Mouse (Mus musculus): Measurements from ENCODE around the gene Slc35a1.
"Not testable (repeated sequence)": the region's sequence is repeated elsewhere in the genome, so short reads cannot be mapped to it uniquely, and the experiment has no call there.

Slc35a1 gene

DNA sequence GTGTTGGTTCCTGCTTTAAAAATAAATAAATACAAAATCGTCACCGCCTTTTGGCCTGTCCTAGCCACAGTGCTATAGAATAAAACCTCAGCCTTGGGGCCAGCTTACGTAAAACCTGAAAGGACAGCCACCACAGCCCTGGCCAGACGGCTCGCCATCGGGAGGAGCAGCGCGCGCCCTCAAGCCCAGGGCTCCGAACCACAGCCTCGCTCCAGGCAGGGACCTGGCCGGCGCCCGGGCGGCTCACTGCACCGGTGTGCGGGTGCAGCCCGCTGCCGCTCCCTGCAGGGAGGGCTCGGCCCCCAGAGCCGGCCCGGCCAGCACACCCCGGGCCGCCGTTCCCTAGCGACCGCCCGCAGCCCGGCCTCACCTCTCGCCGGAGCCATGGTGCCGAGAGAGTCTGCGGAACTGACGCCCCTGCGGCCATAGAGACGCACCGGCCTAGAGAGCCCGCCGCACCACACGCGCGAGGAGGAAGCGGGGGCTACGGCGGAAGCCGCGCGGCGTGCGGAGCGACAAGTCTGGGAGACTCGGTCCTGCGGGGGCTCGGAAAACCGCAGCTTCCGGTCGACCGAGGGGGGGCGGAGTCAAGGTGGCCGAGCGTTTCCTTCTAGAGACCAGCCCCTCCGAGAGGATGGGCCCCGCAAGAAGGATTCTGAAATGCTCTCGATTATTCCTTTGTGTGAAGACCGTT, at the start of gene Slc35a1:
Gene Slc35a1 (minus strand): TSS at position 565 of the 694 bp plus-strand sequence.
- peak; percentile 94 for DNase-seq (ENCODE audit: low read depth, low spot score)

DNA sequence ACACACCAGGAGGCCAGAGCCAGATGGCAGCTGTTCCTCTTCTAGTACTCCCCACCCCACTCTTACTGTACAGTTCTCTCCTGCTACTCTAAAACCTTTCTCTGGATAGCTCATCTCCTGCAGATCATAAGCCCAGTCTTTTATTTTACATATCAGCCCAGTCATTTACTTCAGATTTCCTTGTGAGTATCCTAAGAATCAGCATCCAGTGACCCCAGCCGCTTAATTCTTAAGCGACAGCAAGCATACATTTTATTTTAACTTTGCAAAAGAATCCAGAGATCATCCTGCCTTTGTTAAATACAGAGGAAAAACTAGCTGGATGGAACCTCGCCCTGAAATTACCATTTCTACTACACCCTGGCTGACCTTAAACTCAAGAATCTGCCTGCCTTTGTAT, 47.2 kb upstream of the Slc35a1 start:
- DNase-seq (ENCODE audit: low read depth, low spot score), result peak; percentile 81

DNA sequence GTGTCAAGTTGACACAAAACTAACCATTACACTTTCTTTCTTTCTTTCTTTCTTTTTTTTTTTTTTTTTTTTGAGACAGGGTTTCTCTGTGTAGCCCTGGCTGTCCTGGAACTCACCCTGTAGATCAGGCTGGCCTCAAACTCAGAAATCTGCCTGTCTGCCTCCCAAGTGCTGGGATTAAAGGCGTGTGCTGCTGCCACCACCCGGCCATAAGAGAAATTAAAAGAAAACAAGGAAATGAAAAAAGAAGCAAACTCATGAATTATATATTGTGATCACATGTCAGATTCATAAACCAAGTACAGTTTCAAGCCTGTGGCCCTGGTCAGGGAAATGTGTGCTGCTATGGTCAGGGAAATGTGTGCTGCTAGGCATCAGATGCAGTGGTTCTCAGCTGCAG, 46.2 kb upstream of the Slc35a1 start:
- not testable (repeated sequence) for DNase-seq (ENCODE audit: low read depth, low spot score)

DNA sequence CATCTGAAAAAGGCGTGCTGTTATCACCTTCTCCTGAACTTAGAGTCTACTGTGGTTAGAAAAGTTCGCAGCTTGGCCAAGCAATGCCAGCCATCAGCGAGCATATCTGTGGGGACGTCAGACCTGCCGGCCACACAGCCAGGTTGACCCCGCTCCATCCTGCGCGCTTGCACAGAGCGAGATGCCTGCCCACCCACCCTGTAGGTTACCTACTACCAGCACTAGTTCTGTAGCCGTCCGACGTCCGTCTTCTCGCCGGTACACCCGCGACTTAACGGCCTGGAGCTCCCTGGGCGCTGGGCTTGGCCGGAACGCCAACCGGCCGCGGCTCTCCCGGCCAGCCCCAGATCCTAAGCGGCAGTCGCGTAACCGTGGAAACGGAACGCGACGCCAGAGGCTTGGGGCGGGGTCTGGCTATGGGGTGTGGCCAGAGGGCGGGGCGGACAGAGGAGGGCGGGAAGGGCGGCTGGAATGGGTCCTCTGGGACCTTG, 42.7 kb upstream of the Slc35a1 start, which contains the start of gene Cfap206:
Gene Cfap206 (minus strand): TSS at position 356 of the 491 bp plus-strand sequence.
- peak; percentile 93 for DNase-seq (ENCODE audit: low read depth, low spot score)

DNA sequence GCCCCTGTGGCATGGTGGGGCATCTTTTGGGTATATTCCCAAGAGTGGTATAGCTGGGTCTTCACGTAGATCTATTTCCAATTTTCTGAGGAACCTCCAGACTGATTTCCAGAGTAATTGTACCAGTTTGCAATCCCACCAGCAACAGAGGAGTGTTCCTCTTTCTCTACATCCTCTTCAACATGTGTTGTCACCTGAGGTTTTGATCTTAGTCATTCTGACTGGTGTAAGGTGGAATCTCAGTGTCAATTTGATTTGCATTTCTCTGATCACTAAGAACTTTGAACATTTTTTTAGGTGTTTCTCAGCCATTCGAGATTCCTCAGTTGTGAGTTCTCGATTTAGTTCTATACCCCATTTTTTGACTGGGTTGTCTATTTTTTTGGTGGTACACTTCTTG, 38.5 kb upstream of the Slc35a1 start:
- DNase-seq (ENCODE audit: low read depth, low spot score), result not testable (repeated sequence)

DNA sequence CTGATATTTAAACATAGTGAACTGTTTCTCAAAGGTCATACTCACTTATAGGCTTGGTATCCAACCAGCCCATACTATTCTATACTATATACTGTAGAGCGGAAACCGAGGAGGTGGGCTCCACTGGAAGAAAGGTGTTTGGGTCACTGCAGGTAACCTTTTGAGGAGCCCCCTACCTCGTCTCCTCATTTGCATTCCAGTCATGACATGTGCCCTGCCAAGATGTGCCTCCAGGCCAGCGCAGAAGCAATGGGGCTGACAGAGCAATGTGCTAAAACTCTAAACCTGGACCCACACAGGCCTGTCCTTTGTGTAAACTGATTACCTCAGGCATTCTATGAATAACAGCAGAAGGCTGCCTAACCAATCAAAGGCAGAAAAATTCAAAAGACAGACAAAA, 37.1 kb upstream of the Slc35a1 start:
- no peak for DNase-seq (ENCODE audit: low read depth, low spot score)

DNA sequence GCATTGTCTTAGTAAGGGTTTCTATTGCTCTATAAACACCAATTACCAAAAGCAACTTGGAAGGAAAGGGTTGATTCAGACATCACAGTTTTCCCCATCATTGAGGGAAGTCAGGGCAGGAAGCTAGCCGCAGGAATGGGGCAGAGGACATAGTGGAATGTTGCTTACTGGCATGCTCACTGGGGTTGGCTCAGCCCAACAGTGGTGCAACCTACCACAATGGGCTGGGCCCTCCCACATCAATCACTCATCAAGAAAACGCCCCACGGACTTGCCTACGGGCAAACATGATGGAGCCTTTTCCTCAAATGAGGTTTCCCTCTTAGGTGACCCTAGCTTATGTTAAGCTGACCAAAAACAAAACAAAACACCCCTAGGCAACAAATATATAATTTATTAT, 35.9 kb upstream of the Slc35a1 start:
- peak; percentile 69 for DNase-seq (ENCODE audit: low read depth, low spot score)

DNA sequence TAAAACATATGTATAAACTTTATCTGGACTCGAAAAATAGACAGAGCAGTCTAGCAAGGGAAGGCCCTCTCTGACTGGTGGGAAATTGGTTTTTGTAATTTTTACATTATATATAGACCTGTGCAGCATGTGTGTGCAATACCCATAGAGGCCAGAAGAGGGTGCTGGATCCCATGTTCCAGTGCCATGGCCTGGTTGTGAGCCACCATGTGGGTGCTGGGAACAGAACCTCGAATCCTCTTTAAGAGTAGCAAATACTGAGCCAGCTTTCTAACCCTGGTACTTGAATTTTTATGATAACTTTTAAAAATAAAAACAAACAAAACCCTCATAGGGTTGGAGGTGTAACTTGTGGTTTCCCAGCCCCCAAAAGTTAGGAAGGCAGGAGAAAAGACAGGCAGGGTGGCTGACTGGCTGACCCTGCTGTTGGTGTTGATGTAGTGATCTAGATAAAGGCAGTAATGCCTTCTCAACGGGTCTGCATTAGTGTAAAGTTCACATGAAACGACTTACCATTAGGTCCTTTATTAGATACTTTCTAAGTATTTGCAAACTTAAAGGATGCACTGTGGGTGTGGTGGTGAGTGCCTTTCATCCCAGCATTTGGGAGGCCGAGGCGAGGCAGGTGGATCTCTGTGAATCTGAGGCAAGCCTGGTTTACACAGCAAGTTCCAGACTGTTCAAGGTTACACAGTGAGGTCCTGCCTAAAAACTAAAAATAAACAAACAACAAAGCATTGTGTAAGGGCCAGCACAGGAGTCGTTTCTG, 33.1 kb upstream of the Slc35a1 start:
- peak; percentile 85 for DNase-seq (ENCODE audit: low read depth, low spot score)

DNA sequence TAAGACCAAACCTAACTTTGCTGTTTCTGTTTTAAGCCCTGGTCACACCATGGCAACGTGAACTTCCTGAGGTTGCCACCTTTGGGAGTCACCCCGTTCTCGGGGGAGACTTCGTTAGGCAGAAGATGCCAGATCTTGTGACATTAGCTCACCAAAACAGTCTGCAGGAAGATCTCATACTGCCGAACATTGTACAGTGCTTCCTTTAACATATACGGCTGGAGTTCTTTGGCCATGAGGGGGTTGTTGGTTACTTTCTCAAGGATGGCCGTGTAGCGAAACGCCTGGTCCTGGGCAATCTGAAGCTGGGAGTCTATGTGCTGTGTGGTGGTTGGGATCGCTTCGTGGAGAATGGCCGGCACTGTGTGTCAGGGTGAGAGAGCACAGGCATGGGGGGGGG, 32.2 kb upstream of the Slc35a1 start:
- no peak for DNase-seq (ENCODE audit: low read depth, low spot score)

DNA sequence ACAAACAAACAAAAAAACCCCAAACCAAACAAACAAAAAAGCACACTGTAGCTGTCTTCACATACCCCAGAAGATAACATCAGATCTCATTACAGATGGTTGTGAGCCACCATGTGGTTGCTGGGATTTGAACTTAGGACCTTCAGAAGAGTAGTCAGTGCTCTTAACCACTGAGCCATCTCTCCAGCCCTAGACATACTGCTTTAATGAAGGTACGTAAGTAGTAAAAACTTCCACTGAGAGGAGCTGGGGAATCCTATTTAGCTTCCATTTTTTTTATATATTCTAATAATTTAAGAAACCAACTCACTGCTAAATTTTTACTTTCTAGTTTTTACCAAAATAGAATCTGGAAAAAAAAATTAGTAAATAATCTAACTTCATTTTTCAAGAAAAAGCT, 27.8 kb upstream of the Slc35a1 start:
- DNase-seq (ENCODE audit: low read depth, low spot score), result no peak

DNA sequence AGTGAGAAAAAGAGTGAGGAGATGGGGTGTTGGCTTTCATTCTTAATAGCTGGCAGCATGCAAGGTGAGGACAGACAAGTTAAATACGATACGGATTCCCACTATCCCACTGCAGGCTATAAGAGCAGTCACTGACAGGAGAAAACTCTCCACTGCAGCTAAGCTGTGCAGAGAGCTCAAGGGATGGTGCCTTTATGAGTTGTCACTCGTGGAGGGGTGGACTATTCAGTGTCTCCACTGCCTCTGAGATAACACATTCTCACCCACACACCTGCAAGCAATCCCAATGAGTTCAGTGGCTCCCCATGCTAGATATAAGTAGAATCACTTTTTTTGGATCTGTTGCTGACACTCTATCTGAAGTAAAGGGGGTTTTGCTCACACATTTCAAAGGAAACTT, 20.9 kb upstream of the Slc35a1 start:
- DNase-seq (ENCODE audit: low read depth, low spot score), result no peak

DNA sequence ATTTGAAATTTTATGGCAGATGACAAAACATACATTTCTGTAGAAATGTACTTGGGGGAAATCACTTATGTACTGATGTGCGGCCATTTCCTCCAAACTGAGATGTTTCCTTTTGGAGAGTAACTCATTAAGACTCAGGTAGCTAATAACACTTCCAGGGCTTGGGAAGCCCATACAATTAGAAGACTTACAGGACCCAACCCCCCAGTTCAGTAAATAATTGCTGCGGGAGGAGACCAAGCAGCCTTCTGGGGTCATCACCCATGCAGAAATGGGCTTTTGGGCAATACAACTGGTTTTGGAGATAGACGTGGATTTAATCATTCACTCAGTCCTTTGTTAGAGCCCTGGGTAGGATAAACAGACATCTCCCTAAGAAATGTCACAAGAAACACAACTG, 20.0 kb upstream of the Slc35a1 start:
- no peak for DNase-seq (ENCODE audit: low read depth, low spot score)

DNA sequence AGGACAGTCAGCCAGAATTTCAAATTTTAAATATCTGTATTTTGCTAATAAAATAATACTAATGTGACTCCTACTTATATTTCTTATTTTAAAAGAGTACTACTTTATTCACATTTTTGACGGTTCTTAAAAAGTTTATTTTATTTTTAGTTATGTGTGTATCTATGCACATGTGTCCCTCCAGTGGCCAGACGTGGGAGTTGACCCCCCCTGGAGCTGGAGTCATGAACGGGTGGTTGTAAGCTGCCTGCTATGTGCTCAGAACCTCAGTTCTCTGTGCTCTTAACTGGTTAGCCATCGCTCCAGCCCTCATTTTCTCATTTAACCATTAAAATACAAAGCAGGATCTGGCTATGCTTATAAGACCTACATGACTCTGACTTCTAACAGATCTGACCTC, 15.8 kb upstream of the Slc35a1 start:
- DNase-seq (ENCODE audit: low read depth, low spot score), result no peak

DNA sequence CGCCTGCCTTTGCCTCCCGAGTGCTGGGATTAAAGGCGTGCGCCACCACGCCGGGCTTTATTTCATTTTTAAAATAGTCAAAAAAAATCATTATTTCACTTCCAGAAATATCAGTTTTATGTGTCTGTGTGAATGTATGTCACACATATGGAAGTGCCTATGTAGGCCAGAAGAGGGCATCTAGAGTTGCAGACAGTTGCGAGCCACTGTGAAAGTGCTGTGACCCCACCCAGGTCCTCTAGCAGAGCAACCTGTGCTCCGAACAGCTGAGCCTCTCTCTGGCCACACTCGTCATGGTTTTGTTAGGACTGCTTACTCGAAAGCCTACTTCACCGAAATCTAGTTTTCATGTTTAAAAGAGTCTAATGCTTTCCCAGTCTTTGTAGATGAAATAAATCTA, 15.0 kb upstream of the Slc35a1 start:
- peak; percentile 61 for DNase-seq (ENCODE audit: low read depth, low spot score)

DNA sequence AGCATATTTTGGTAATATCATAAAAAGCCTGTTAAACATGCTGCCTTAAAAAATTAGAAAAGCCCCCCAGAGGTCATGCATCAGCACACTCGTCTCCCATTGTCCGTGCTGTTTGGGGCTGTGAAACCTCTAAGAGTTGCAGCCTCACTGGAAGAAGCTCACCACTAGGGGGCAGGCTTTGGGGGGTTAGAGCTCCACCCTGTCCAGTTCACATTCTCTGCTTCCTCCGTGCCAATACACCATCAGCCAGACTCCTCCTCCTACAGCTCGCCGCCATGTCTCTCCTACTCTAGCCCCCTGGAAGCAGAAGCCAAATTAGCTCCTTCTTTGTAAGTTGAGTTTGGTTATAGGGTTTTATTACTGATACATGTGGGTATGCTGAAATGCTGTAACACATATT, 14.3 kb upstream of the Slc35a1 start:
- DNase-seq (ENCODE audit: low read depth, low spot score), result peak; percentile 94

DNA sequence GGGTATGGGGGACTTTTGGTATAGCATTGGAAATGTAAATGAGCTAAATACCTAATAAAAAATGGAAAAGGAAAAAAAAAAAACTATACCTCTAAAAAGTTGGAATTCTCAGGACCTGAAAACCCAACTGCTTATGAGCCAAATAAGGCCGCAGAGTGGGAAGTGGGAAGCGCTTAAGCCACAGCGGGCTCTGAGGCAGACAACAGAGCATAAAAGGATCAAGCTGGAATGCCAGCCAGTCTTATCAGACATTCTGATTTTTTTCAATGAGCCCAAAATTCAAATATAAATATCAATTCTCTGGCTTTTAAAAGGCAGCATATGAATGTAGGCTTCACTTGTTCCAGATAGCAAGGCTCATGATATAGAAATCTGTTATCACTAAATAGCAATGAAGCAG, 783 bp upstream of the Slc35a1 start:
- peak; percentile 16 for DNase-seq (ENCODE audit: low read depth, low spot score)

DNA sequence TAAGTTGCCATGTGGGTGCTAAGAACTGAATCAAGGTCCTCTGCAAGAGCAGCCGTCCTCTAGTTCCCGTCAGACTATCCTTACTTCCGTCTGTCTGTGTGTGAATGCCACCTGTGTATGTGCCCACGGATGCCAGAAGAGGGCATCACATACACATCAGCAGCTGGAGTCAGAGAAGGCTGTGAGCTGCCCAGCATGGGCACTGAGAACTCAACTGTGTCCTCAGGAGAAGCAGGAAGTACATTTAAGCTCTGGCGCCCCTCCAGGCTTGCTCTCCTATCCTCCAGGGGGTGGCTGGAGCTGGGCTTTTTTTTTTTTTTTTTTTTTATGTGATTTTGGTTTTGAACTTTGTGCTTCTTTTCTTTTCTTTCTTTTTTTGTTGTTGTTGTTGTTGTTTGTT, 6.7 kb downstream of the Slc35a1 start:
- peak; percentile 33 for DNase-seq (ENCODE audit: low read depth, low spot score)

DNA sequence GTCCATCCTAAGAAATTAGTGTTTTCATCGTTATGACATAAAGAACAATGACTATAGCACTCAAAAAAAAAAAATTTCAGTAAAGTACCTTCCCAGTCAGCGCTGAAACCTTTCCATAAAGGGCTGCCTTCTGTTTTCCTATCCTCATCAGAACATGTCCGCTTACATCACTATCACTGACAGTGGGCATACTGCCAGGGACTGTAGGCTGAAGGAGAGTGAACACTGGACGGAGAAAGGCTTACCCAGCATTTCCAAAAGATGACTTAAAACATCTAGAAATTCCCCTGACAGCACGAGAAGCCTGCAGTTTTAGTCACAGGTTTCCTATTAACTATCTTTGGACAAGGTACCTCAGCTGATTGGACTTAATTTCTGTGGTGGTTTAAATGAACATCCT, 13.5 kb downstream of the Slc35a1 start:
- DNase-seq (ENCODE audit: low read depth, low spot score), result no peak

DNA sequence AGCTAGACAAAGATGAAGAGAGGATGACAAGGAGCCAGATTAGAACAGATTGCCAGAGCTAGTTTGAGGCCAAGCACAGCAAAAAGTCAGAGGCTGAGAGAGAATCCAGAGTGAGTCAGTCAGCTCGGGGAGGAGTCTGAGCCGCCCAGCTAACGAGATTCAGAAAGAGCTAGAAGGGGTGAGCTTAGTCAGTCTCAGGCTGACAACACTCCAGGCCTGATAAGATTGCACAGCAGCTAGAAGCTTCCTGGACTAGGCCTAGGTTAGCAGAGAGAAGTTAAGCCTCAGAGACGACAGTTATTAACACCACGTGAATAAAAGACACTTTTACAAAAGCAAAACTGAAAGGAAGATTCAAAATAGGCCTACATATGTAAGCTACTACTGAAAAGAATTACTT, 19.3 kb downstream of the Slc35a1 start:
- no peak for DNase-seq (ENCODE audit: low read depth, low spot score)

DNA sequence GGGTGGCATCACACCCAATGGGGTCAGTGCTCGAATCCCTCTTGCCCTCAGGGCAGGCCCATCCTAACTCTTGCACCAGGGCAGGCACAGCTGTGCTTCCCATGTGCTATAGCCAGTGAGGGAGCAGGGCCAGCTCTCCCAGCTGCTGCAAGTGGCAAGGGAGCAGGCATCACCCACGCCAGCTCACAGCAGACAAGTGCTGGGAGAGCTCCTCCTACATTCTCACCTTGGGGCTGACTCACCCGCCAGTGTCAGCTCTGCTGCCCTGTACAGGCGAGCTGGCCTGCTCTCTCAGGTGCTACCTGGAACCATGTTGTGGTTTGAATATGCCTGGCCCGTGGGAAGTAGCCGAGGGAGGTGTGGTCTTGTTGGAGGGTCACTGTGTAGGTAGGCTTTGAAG, 25.3 kb downstream of the Slc35a1 start:
- no peak for DNase-seq (ENCODE audit: low read depth, low spot score)

DNA sequence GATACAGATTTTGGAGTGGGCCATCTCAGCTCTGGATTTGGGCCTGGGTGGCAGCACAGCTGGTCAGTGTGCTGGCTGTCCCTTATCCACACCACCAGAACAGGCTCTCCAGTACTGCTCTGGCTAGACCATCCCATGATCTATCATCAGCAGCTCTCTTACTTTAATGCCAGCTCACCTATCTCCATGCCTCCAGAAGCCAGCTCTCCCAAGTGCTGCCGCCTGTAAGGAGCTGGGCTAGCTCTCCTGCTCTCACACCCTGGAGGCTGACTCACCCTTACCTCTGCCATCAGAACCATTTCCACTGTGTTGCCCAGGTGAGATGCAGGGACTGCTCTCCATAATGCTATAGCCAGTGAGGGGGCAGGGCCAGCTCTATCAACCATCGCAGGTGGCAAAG, 25.7 kb downstream of the Slc35a1 start:
- DNase-seq (ENCODE audit: low read depth, low spot score), result no peak

DNA sequence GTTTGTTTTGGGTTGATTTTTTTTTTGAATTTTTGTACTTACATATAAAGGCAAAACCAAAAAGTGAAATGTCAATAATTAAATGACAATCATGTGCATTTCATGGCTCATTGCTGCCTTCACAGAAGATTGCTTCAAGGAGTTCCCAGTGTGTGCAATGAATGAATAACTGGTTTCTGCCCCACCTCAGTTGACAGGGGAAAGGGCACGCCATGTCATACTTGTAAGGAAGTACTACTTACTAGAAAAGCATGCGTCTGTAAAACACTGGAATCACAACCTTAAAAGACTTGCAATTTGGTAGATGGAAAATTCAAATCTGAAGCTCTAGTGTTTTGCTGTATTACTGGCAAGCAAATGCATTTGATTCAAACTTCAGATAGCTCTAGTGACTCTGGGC, 28.2 kb downstream of the Slc35a1 start:
- no peak for DNase-seq (ENCODE audit: low read depth, low spot score)

DNA sequence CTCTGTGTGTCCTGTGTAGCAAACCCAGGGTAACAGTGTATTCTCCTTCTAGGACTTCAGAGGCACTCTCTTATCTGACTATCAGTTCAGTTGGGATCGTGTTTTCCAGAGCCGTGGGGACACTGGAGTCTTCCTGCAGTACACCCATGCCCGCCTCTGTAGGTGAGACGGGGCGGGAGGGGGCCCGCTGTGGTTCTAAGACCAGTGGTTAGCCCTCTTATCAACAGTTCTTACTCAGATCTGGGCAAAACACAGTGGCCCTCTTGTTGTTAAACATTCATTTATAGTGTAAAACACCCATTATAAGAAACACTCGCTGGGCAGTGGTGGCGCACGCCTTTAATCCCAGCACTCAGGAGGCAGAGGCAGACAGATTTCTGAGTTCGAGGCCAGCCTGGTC, 31.1 kb downstream of the Slc35a1 start:
- peak; percentile 14 for DNase-seq (ENCODE audit: low read depth, low spot score)
